In the genomic region with DNA sequence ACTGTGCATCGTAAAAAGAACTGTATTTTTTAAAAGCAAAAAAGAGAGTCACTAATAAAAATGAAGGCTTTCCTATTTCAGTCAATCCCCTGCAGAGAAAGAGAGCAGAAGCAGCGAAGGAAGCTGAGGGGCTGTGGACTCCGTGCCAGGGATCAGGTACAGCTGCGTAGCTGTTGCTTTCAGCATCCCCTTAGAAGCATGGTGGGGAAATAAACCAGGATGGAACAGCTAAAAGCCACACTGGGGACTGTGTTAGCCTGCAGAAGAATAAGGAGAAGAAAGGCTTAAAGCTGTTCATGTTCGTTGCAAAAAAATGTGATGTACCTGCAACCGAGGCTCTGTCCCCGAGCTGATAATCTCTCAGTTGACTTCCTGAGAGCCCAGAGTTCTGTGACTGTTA, we compare ENCODE assay signal across 30 mouse cellular contexts.
A peak's percentile ranks its signal among the peaks of the same experiment; 100 is the strongest.
DNase-seq lines count a peak whose midpoint lies in the region; ATAC-seq lines count a peak whose summit lies in the region.
"Had no signal": no experiment of that assay in that cellular context is flagged by ENCODE, and none has a peak within 500 bp of the region (broad histone marks: within the 10 kb centered on the region; RNA-seq: fewer than 3 reads in every experiment).

No protein-coding gene starts in this region.

- no peaks in the 10 kb centered on the region for H3K9me3 ChIP-seq in forebrain, embryonic 15.5 days
- no peaks in the 10 kb centered on the region for H3K9me3 ChIP-seq in forebrain, embryonic 10.5 days
- no peaks in the 10 kb centered on the region for H3K9me3 ChIP-seq in hindbrain, embryonic 14.5 days (ENCODE audit: control insufficient read depth, low read length)
- no peaks in the 10 kb centered on the region for H3K9me3 ChIP-seq in hindbrain, embryonic 10.5 days
- H3K9me3 ChIP-seq in midbrain, embryonic 16.5 days (replicated peaks; ENCODE audit: control insufficient read depth, low read length, poor library complexity, severe bottlenecking) = no peaks in the 10 kb centered on the region
- no peaks in the 10 kb centered on the region for H3K9me3 ChIP-seq in midbrain, embryonic 11.5 days (ENCODE audit: control insufficient read depth, low read length)
- H3K9me3 ChIP-seq: embryonic facial prominence, embryonic 10.5 days; embryonic facial prominence, embryonic 15.5 days; heart, embryonic 12.5 days; limb, embryonic 12.5 days; liver, embryonic 12.5 days; midbrain, embryonic 12.5 days had no signal

- H3K36me3 ChIP-seq in forebrain, embryonic 15.5 days = no peaks in the 10 kb centered on the region
- no peaks in the 10 kb centered on the region for H3K36me3 ChIP-seq in forebrain, embryonic 10.5 days (replicated peaks)
- H3K36me3 ChIP-seq in hindbrain, embryonic 14.5 days (replicated peaks; ENCODE audit: control insufficient read depth, insufficient read depth) = no peaks in the 10 kb centered on the region
- no peaks in the 10 kb centered on the region for H3K36me3 ChIP-seq in hindbrain, embryonic 10.5 days
- H3K36me3 ChIP-seq in midbrain, embryonic 16.5 days (ENCODE audit: control insufficient read depth, insufficient read depth, low read length) = no peaks in the 10 kb centered on the region
- H3K36me3 ChIP-seq in midbrain, embryonic 11.5 days (ENCODE audit: control insufficient read depth, insufficient read depth, low read length) = no peaks in the 10 kb centered on the region
- H3K36me3 ChIP-seq: embryonic facial prominence, embryonic 10.5 days; embryonic facial prominence, embryonic 15.5 days; heart, embryonic 12.5 days; limb, embryonic 12.5 days; liver, embryonic 12.5 days; midbrain, embryonic 12.5 days had no signal

- 66% methylated on average over 7 of the region's 7 CpGs for WGBS in forebrain, embryonic 15.5 days
- 82% methylated on average over 7 of the region's 7 CpGs for WGBS in forebrain, embryonic 10.5 days
- 69% methylated on average over 7 of the region's 7 CpGs for WGBS in hindbrain, embryonic 14.5 days
- WGBS in hindbrain, embryonic 10.5 days = 84% methylated on average over 7 of the region's 7 CpGs
- WGBS in midbrain, embryonic 16.5 days = 62% methylated on average over 7 of the region's 7 CpGs
- WGBS in midbrain, embryonic 11.5 days = 80% methylated on average over 7 of the region's 7 CpGs

- H3K4me1 ChIP-seq in forebrain, embryonic 15.5 days = peaks cover 5% of the 10 kb centered on the region; the same call in 1 of the 2 replicates
- no peaks in the 10 kb centered on the region for H3K4me1 ChIP-seq in forebrain, embryonic 10.5 days
- H3K4me1 ChIP-seq in hindbrain, embryonic 14.5 days (replicated peaks; ENCODE audit: control insufficient read depth, insufficient read depth, low read length) = no peaks in the 10 kb centered on the region
- H3K4me1 ChIP-seq in hindbrain, embryonic 10.5 days (replicated peaks) = no peaks in the 10 kb centered on the region
- H3K4me1 ChIP-seq in midbrain, embryonic 16.5 days (ENCODE audit: control insufficient read depth, insufficient read depth, low read length) = no peaks in the 10 kb centered on the region; the same call in 1 of the 2 replicates
- H3K4me1 ChIP-seq in midbrain, embryonic 11.5 days (ENCODE audit: control insufficient read depth, insufficient read depth, low read length) = no peaks in the 10 kb centered on the region
- H3K4me1 ChIP-seq: embryonic facial prominence, embryonic 10.5 days; embryonic facial prominence, embryonic 15.5 days; heart, embryonic 12.5 days; liver, embryonic 12.5 days; midbrain, embryonic 12.5 days had no signal

- H3K4me2 ChIP-seq in forebrain, embryonic 15.5 days (replicated peaks) = no peak overlapping the region
- H3K4me2 ChIP-seq in hindbrain, embryonic 14.5 days (replicated peaks) = no peak overlapping the region; the same call in 1 of the 2 replicates
- H3K4me2 ChIP-seq in midbrain, embryonic 16.5 days (ENCODE audit: low read length) = no peak overlapping the region
- no peak overlapping the region for H3K4me2 ChIP-seq in midbrain, embryonic 11.5 days
- H3K4me2 ChIP-seq: embryonic facial prominence, embryonic 15.5 days; heart, embryonic 12.5 days; limb, embryonic 12.5 days; liver, embryonic 12.5 days; midbrain, embryonic 12.5 days had no signal

- H3K27ac ChIP-seq in forebrain, embryonic 15.5 days (replicated peaks) = peak overlapping the region; percentile 42; the same call in 1 of the 2 replicates
- H3K27ac ChIP-seq in forebrain, embryonic 10.5 days = no peak overlapping the region
- no peak overlapping the region for H3K27ac ChIP-seq in hindbrain, embryonic 14.5 days
- H3K27ac ChIP-seq in hindbrain, embryonic 10.5 days = no peak overlapping the region
- H3K27ac ChIP-seq in midbrain, embryonic 16.5 days (ENCODE audit: low read length) = no peak overlapping the region
- H3K27ac ChIP-seq in midbrain, embryonic 11.5 days (ENCODE audit: low read depth, low read length) = no peak overlapping the region
- H3K27ac ChIP-seq: embryonic facial prominence, embryonic 10.5 days; embryonic facial prominence, embryonic 15.5 days; limb, embryonic 12.5 days; liver, embryonic 12.5 days; midbrain, embryonic 12.5 days had no signal

- H3K27me3 ChIP-seq in forebrain, embryonic 15.5 days = no peaks in the 10 kb centered on the region
- no peaks in the 10 kb centered on the region for H3K27me3 ChIP-seq in forebrain, embryonic 10.5 days (ENCODE audit: poor library complexity, severe bottlenecking)
- H3K27me3 ChIP-seq in hindbrain, embryonic 14.5 days (ENCODE audit: control insufficient read depth, insufficient read depth, low read length) = no peaks in the 10 kb centered on the region
- no peaks in the 10 kb centered on the region for H3K27me3 ChIP-seq in hindbrain, embryonic 10.5 days (ENCODE audit: insufficient read depth, poor library complexity, severe bottlenecking)
- no peaks in the 10 kb centered on the region for H3K27me3 ChIP-seq in midbrain, embryonic 16.5 days (ENCODE audit: control insufficient read depth, insufficient read depth, low read depth, low read length)
- H3K27me3 ChIP-seq in midbrain, embryonic 11.5 days (ENCODE audit: control insufficient read depth, insufficient read depth, low read length) = no peaks in the 10 kb centered on the region
- H3K27me3 ChIP-seq: CH12.LX; embryonic facial prominence, embryonic 15.5 days; heart, embryonic 12.5 days; limb, embryonic 12.5 days; liver, embryonic 12.5 days; midbrain, embryonic 12.5 days had no signal

- ATAC-seq in forebrain, embryonic 15.5 days (replicated peaks) = no peak
- no peak for ATAC-seq in hindbrain, embryonic 14.5 days (ENCODE audit: low FRiP score)
- ATAC-seq in midbrain, embryonic 16.5 days = peak; percentile 66; the same call in 1 of the 2 replicates
- ATAC-seq in midbrain, embryonic 11.5 days (ENCODE audit: low FRiP score) = no peak
- ATAC-seq: activated CD4-positive, CD25-positive, alpha-beta regulatory T cell, adult 4 months; intestine, postnatal 0 days; liver, embryonic 12.5 days; liver, postnatal 0 days had no signal

- DNase-seq in forebrain, embryonic 10.5 days (ENCODE audit: extremely low spot score, low spot score) = no peak
- DNase-seq in hindbrain, embryonic 14.5 days (ENCODE audit: low spot score) = no peak
- no peak for DNase-seq in hindbrain, embryonic 10.5 days (ENCODE audit: low spot score)
- no peak for DNase-seq in midbrain, embryonic 11.5 days (ENCODE audit: low spot score, missing footprints)
- no peak for DNase-seq in right cerebral cortex, adult 18-20 months
- DNase-seq: adrenal gland, adult 2 months; adrenal gland, postnatal 36 days; cerebellum, adult 2 months; cerebellum, postnatal 14 days; gastrocnemius, postnatal 25 days; heart, adult 11 months; heart, postnatal 4 days; kidney, adult 9 months; kidney, postnatal 14 days; liver, postnatal 0 days; lung, postnatal 36 days; spleen, adult 18-20 months; thymus, postnatal 14 days had no signal

- 0 out of 2 replicates have a peak overlapping the region, but pooled peaks have one; percentile 9 for H3K9ac ChIP-seq in forebrain, embryonic 15.5 days (replicated peaks)
- 0 out of 2 replicates have a peak overlapping the region, but pooled peaks have one; percentile 22 for H3K9ac ChIP-seq in hindbrain, embryonic 14.5 days
- no peak overlapping the region for H3K9ac ChIP-seq in midbrain, embryonic 16.5 days (ENCODE audit: low read depth, low read length)
- H3K9ac ChIP-seq in midbrain, embryonic 11.5 days (ENCODE audit: low read length) = no peak overlapping the region
- H3K9ac ChIP-seq: embryonic facial prominence, embryonic 15.5 days; heart, embryonic 12.5 days; limb, embryonic 12.5 days; liver, embryonic 12.5 days; liver, postnatal 0 days; midbrain, embryonic 12.5 days had no signal

- no peak overlapping the region for H3K4me3 ChIP-seq in forebrain, embryonic 15.5 days
- H3K4me3 ChIP-seq in forebrain, embryonic 10.5 days = no peak overlapping the region
- no peak overlapping the region for H3K4me3 ChIP-seq in hindbrain, embryonic 14.5 days (replicated peaks; ENCODE audit: low read length)
- H3K4me3 ChIP-seq in hindbrain, embryonic 10.5 days = no peak overlapping the region
- H3K4me3 ChIP-seq in midbrain, embryonic 16.5 days (ENCODE audit: low read depth, low read length) = no peak overlapping the region
- H3K4me3 ChIP-seq in midbrain, embryonic 11.5 days (ENCODE audit: low read depth, low read length) = no peak overlapping the region
- H3K4me3 ChIP-seq: embryonic facial prominence, embryonic 10.5 days; embryonic facial prominence, embryonic 15.5 days; heart, embryonic 12.5 days; limb, embryonic 12.5 days; liver, embryonic 12.5 days; midbrain, embryonic 12.5 days; myocyte had no signal

Comparison
In these comparisons a context has a peak if more than half of its experiments do, and no peak if none do; other contexts are left out.
1. H3K9ac ChIP-seq: peak in forebrain, embryonic 15.5 days (single experiment) and hindbrain, embryonic 14.5 days (single experiment); none in midbrain, embryonic 16.5 days (single experiment) and midbrain, embryonic 11.5 days (single experiment).